ENCODE assay signal across 8 mouse cellular contexts in the genomic region with DNA sequence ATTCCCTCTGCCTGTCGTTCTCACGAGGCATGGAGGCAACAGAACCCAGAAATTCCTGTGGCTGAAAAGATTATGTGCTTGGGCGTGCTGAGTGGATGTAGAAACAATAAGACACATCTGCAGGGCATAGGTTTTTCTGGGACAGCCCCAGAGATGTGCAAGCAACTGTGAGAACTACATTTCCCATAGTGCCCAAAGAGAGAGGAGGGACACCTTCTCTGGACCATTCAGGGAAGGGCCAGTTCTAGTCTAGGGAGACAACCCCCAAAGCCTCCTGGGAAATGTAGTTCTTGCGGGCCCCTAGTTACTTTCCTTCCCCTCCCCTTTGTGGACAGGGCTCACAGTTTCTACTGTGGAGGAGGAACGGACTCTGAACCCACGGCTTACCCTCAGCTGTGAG. TPM values are rescaled to one million over a fixed set of nuclear protein-coding genes. Genes with fewer than 3 reads are reported as not detected.
DNase-seq lines count a peak whose midpoint lies in the region; ATAC-seq lines count a peak whose summit lies in the region.

No protein-coding gene starts in this region.

- H3K4me1 ChIP-seq in hindbrain, embryonic 11.5 days (replicated peaks; ENCODE audit: control insufficient read depth, insufficient read depth, low read length) = peaks cover 6% of the 10 kb centered on the region
- H3K4me1 ChIP-seq in hindbrain, embryonic 10.5 days (replicated peaks) = peaks cover 25% of the 10 kb centered on the region
- peaks cover 42% of the 10 kb centered on the region for H3K4me1 ChIP-seq in liver, embryonic 15.5 days (replicated peaks)
- H3K4me1 ChIP-seq in neural tube, embryonic 15.5 days = peaks cover 26% of the 10 kb centered on the region

- H3K27me3 ChIP-seq in hindbrain, embryonic 11.5 days (ENCODE audit: control insufficient read depth, insufficient read depth, low read length) = peaks cover 35% of the 10 kb centered on the region
- peaks cover 56% of the 10 kb centered on the region for H3K27me3 ChIP-seq in hindbrain, embryonic 10.5 days (ENCODE audit: insufficient read depth, poor library complexity, severe bottlenecking)
- peaks cover 22% of the 10 kb centered on the region for H3K27me3 ChIP-seq in liver, embryonic 15.5 days
- H3K27me3 ChIP-seq in neural tube, embryonic 15.5 days (replicated peaks) = peaks cover 41% of the 10 kb centered on the region

- no peak overlapping the region for H3K4me3 ChIP-seq in hindbrain, embryonic 11.5 days (ENCODE audit: low read depth, low read length)
- H3K4me3 ChIP-seq in hindbrain, embryonic 10.5 days = no peak overlapping the region
- H3K4me3 ChIP-seq in liver, embryonic 15.5 days (replicated peaks) = no peak overlapping the region
- no peak overlapping the region for H3K4me3 ChIP-seq in neural tube, embryonic 15.5 days (replicated peaks)

- H3K27ac ChIP-seq in hindbrain, embryonic 11.5 days (ENCODE audit: low read depth, low read length) = no peak overlapping the region
- H3K27ac ChIP-seq in hindbrain, embryonic 10.5 days = no peak overlapping the region
- H3K27ac ChIP-seq in liver, embryonic 15.5 days (replicated peaks) = no peak overlapping the region
- H3K27ac ChIP-seq in neural tube, embryonic 15.5 days (replicated peaks) = no peak overlapping the region

- H3K36me3 ChIP-seq in hindbrain, embryonic 11.5 days (ENCODE audit: control insufficient read depth, insufficient read depth, low read length) = no peaks in the 10 kb centered on the region
- no peaks in the 10 kb centered on the region for H3K36me3 ChIP-seq in hindbrain, embryonic 10.5 days
- H3K36me3 ChIP-seq in liver, embryonic 15.5 days (replicated peaks) = no peaks in the 10 kb centered on the region
- H3K36me3 ChIP-seq in neural tube, embryonic 15.5 days = no peaks in the 10 kb centered on the region; the same call in 1 of the 2 replicates

- DNase-seq in hindbrain, embryonic 11.5 days (ENCODE audit: low spot score) = peak; percentile 43
- no peak for DNase-seq in hindbrain, embryonic 10.5 days (ENCODE audit: low spot score)
- peak; percentile 52 for DNase-seq in adrenal gland, adult 8-10 months
- DNase-seq in gastrocnemius, adult 18-20 months (ENCODE audit: low spot score) = peak; percentile 77
- DNase-seq in induced T-regulatory cell, adult 2 months (ENCODE audit: low read depth) = peak; percentile 91
- no peak for DNase-seq in urinary bladder, postnatal 4 days (ENCODE audit: low spot score in 2 of 2)

- no peak overlapping the region for H3K9ac ChIP-seq in hindbrain, embryonic 11.5 days (ENCODE audit: low read depth, low read length)
- H3K9ac ChIP-seq in liver, embryonic 15.5 days = no peak overlapping the region
- no peak overlapping the region for H3K9ac ChIP-seq in neural tube, embryonic 15.5 days (replicated peaks)

- WGBS in hindbrain, embryonic 11.5 days = 45% methylated on average over 6 of the region's 6 CpGs
- WGBS in hindbrain, embryonic 10.5 days = 44% methylated on average over 6 of the region's 6 CpGs
- WGBS in liver, embryonic 15.5 days (ENCODE audit: insufficient replicate concordance) = 28% methylated on average over 6 of the region's 6 CpGs
- 49% methylated on average over 6 of the region's 6 CpGs for WGBS in neural tube, embryonic 15.5 days

- no peaks in the 10 kb centered on the region for H3K9me3 ChIP-seq in hindbrain, embryonic 11.5 days (ENCODE audit: control insufficient read depth, low read length)
- no peaks in the 10 kb centered on the region for H3K9me3 ChIP-seq in hindbrain, embryonic 10.5 days
- H3K9me3 ChIP-seq in liver, embryonic 15.5 days (replicated peaks) = no peaks in the 10 kb centered on the region
- no peaks in the 10 kb centered on the region for H3K9me3 ChIP-seq in neural tube, embryonic 15.5 days (replicated peaks)

- ATAC-seq in hindbrain, embryonic 11.5 days (ENCODE audit: low FRiP score) = peak; percentile 58
- peak; percentile 71 for ATAC-seq in liver, embryonic 15.5 days (ENCODE audit: insufficient read depth)
- peak; percentile 63; the same call in 1 of the 2 replicates for ATAC-seq in neural tube, embryonic 15.5 days (ENCODE audit: low FRiP score)

- no peak overlapping the region for H3K4me2 ChIP-seq in hindbrain, embryonic 11.5 days (replicated peaks; ENCODE audit: low read depth, low read length)
- H3K4me2 ChIP-seq in liver, embryonic 15.5 days = peak overlapping the region; percentile 25
- no peak overlapping the region for H3K4me2 ChIP-seq in neural tube, embryonic 15.5 days

RNA-seq across cellular contexts. Expression of gene Phldb3, which starts 2.5 kb away (rescaled TPM):
- polyA plus RNA-seq in hindbrain, embryonic 11.5 days (2014; fragmentation: Nextera tagmentation; extraction: Ambion mirVana) = 0.09 TPM in 1 of 2 replicates, not detected in the other
- polyA plus RNA-seq in hindbrain, embryonic 10.5 days (2016; fragmentation: Nextera tagmentation; extraction: Ambion mirVana) = not detected in 2 replicates
- total RNA-seq in adrenal gland, adult 8-10 months (2022) = 10 to 100 TPM in 2 of 4 experiments, 1 to 10 TPM in 2; 6.2 to 12.9 (median 9.9) TPM
- under 1 TPM; 0.34 to 0.64 TPM for total RNA-seq in gastrocnemius, adult 18-20 months (2021)
- polyA plus RNA-seq in liver, embryonic 15.5 days (2015; fragmentation: Nextera tagmentation; extraction: Ambion mirVana) = 0.10 and 0.12 TPM in 2 replicates
- 0.37 TPM in 1 of 2 replicates, not detected in the other for polyA plus RNA-seq in neural tube, embryonic 15.5 days (2015; fragmentation: Nextera tagmentation; extraction: Ambion mirVana)

RNA-seq across cellular contexts. Expression of gene Zfp575, which starts 20.6 kb away (rescaled TPM):
- 0.93 and 1.2 TPM in 2 replicates for polyA plus RNA-seq in hindbrain, embryonic 11.5 days (2014; fragmentation: Nextera tagmentation; extraction: Ambion mirVana)
- 2.0 and 3.2 TPM in 2 replicates for polyA plus RNA-seq in hindbrain, embryonic 10.5 days (2016; fragmentation: Nextera tagmentation; extraction: Ambion mirVana)
- total RNA-seq in adrenal gland, adult 8-10 months (2022) = under 1 TPM; 0.20 to 0.59 (median 0.38) TPM
- under 1 TPM in 1 of 2 experiments, not detected in 1; 0.09 TPM for total RNA-seq in gastrocnemius, adult 18-20 months (2021)
- polyA plus RNA-seq in liver, embryonic 15.5 days (2015; fragmentation: Nextera tagmentation; extraction: Ambion mirVana) = 0.22 and 0.24 TPM in 2 replicates
- polyA plus RNA-seq in neural tube, embryonic 15.5 days (2015; fragmentation: Nextera tagmentation; extraction: Ambion mirVana) = 12.9 and 17.5 TPM in 2 replicates

RNA-seq across cellular contexts. Expression of gene Ethe1, which starts 20.7 kb away (rescaled TPM):
- polyA plus RNA-seq in hindbrain, embryonic 11.5 days (2014; fragmentation: Nextera tagmentation; extraction: Ambion mirVana) = 19.8 and 20.6 TPM in 2 replicates
- 22.2 and 23.2 TPM in 2 replicates for polyA plus RNA-seq in hindbrain, embryonic 10.5 days (2016; fragmentation: Nextera tagmentation; extraction: Ambion mirVana)
- total RNA-seq in adrenal gland, adult 8-10 months (2022) = 10 to 100 TPM; 32.4 to 44.0 (median 39.1) TPM
- 10 to 100 TPM; 25.5 to 29.0 TPM for total RNA-seq in gastrocnemius, adult 18-20 months (2021)
- 27.1 and 28.9 TPM in 2 replicates for polyA plus RNA-seq in liver, embryonic 15.5 days (2015; fragmentation: Nextera tagmentation; extraction: Ambion mirVana)
- 29.3 and 33.2 TPM in 2 replicates for polyA plus RNA-seq in neural tube, embryonic 15.5 days (2015; fragmentation: Nextera tagmentation; extraction: Ambion mirVana)

RNA-seq across cellular contexts. Expression of gene Lypd3, which starts 28.3 kb away (rescaled TPM):
- 0.73 and 1.6 TPM in 2 replicates for polyA plus RNA-seq in hindbrain, embryonic 11.5 days (2014; fragmentation: Nextera tagmentation; extraction: Ambion mirVana)
- 0.47 and 2.1 TPM in 2 replicates for polyA plus RNA-seq in hindbrain, embryonic 10.5 days (2016; fragmentation: Nextera tagmentation; extraction: Ambion mirVana)
- under 1 TPM in 3 of 4 experiments, not detected in 1; 0.34 to 0.96 (median 0.66) TPM for total RNA-seq in adrenal gland, adult 8-10 months (2022)
- not detected for total RNA-seq in gastrocnemius, adult 18-20 months (2021)
- not detected in 2 replicates for polyA plus RNA-seq in liver, embryonic 15.5 days (2015; fragmentation: Nextera tagmentation; extraction: Ambion mirVana)
- 0.36 and 0.78 TPM in 2 replicates for polyA plus RNA-seq in neural tube, embryonic 15.5 days (2015; fragmentation: Nextera tagmentation; extraction: Ambion mirVana)

Comparison
In these comparisons a context has a peak if more than half of its experiments do, and no peak if none do; other contexts are left out.
1. DNase-seq: peak in hindbrain, embryonic 11.5 days (single experiment), adrenal gland, adult 8-10 months (single experiment), gastrocnemius, adult 18-20 months (single experiment) and induced T-regulatory cell, adult 2 months (single experiment); none in hindbrain, embryonic 10.5 days (single experiment) and urinary bladder, postnatal 4 days (0 of 2).
2. Peak in every context shown above with its lines, with median percentiles within 50 percentile points of each other: ATAC-seq.